Mouse (Mus musculus) embryonic fibroblast, embryonic 13.5 days (primary cell): ENCODE data around the gene Capn3.

ENCODE experiments used
- CTCF ChIP-seq: IDR thresholded peaks from 2 replicates; pipeline ENCODE4 v1.5.1; 2011; ENCODE audit warnings: mild to moderate bottlenecking, control low read depth, low read length, moderate library complexity, borderline replicate concordance; ENCODE audit not compliant: insufficient read depth
- POLR2A ChIP-seq: IDR thresholded peaks from 2 replicates; pipeline ENCODE4 v1.6.1; 2011; ENCODE audit warnings: low read depth, mild to moderate bottlenecking, control low read depth, low read length, moderate library complexity

GRCm38 (mm10) chr2:120455719-120456118 lies at the start of gene Capn3:
- TF ChIP-seq POLR2A = no peak
- no peak for TF ChIP-seq CTCF
